Mouse (Mus musculus): ENCODE data around the gene Rpl10-ps3.

GRCm38 (mm10) chr9:50298389-50298788 is 46.4 kb downstream of the Rpl10-ps3 start:
- no peak for TF ChIP-seq CTCF (IDR thresholded peaks at IDR 0.05; ENCODE audit: extremely low read depth, insufficient read depth, low read length)
- no peak for TF ChIP-seq POLR2A (IDR thresholded peaks at IDR 0.05; ENCODE audit: extremely low read depth, insufficient read depth, low read length)
